Mouse (Mus musculus): ENCODE measurements around the gene Ccdc14. TPM values are rescaled to one million over a fixed set of nuclear protein-coding genes. Genes with fewer than 3 reads are reported as not detected.

Ccdc14 gene
- total and polyA plus RNA-seq, 2 experiments from 2014 or later: 1.8 to 3.4 TPM

GRCm38 (mm10) chr16:34742930-34743329 is 52.5 kb downstream of the Ccdc14 start:
- Histone ChIP-seq H3K36me3 (ENCODE audit: insufficient read depth, low read length) (no peaks in the 10 kb centered on the region), H3K27ac (no peak overlapping the region), H3K4me3 (ENCODE audit: low read length) (no peak overlapping the region), H3K9ac (replicated peaks; ENCODE audit: low read length) (no peak overlapping the region), H3K9me3 (ENCODE audit: low read length) (no peaks in the 10 kb centered on the region), H3K4me2 (ENCODE audit: low read depth, low read length) (no peak overlapping the region), H3K27me3 (ENCODE audit: insufficient read depth, low read length) (peaks cover 18% of the 10 kb centered on the region), H3K4me1 (ENCODE audit: insufficient read depth, low read length) (0 out of 2 replicates have a peak, but pooled peaks cover 6% of the 10 kb centered on the region)
- no peak for TF ChIP-seq CTCF (IDR thresholded peaks at IDR 0.05; ENCODE audit: low read depth)
- ATAC-seq: no peak
- 43% methylated on average over 2 of the region's 2 CpGs for WGBS
- DNase-seq (ENCODE audit: low spot score): no peak

- Histone ChIP-seq H3K4me2 (ENCODE audit: low read depth, low read length) (peak within 1 kb of the TSS; percentile 60), H3K27me3 (ENCODE audit: insufficient read depth, low read length) (peaks cover 18% of the 10 kb centered on the region), H3K4me3 (ENCODE audit: low read length) (peak within 1 kb of the TSS; percentile 44), H3K9ac (replicated peaks; ENCODE audit: low read length) (peak within 1 kb of the TSS; percentile 1; the same call in 1 of the 2 replicates), H3K4me1 (ENCODE audit: insufficient read depth, low read length) (0 out of 2 replicates have a peak, but pooled peaks cover 8% of the 10 kb centered on the region), H3K27ac (no peak within 1 kb of the TSS), H3K9me3 (ENCODE audit: low read length) (no peaks in the 10 kb centered on the region), H3K36me3 (ENCODE audit: insufficient read depth, low read length) (no peaks in the 10 kb centered on the region)
- TF ChIP-seq CTCF (IDR thresholded peaks at IDR 0.05; ENCODE audit: low read depth): no peak
- WGBS: 4% methylated on average over 48 of the region's 48 CpGs
- DNase-seq (ENCODE audit: low spot score) (peak; percentile 84), ATAC-seq (peak; percentile 88)
These were observed 54.7 kb downstream of the Ccdc14 start, which contains the start of gene Mylk for GRCm38 (mm10) chr16:34745065-34745585. TSS of gene Mylk (plus strand) at chr16:34745210.

- Histone ChIP-seq H3K9ac (replicated peaks; ENCODE audit: low read length) (no peak overlapping the region), H3K36me3 (ENCODE audit: insufficient read depth, low read length) (no peaks in the 10 kb centered on the region), H3K4me3 (ENCODE audit: low read length) (no peak overlapping the region), H3K9me3 (ENCODE audit: low read length) (no peaks in the 10 kb centered on the region), H3K27me3 (ENCODE audit: insufficient read depth, low read length) (peaks cover 18% of the 10 kb centered on the region), H3K27ac (no peak overlapping the region), H3K4me1 (ENCODE audit: insufficient read depth, low read length) (0 out of 2 replicates have a peak, but pooled peaks cover 8% of the 10 kb centered on the region), H3K4me2 (ENCODE audit: low read depth, low read length) (no peak overlapping the region)
- ATAC-seq (no peak), DNase-seq (ENCODE audit: low spot score) (no peak)
- 22% methylated on average over 11 of the region's 11 CpGs for WGBS
- no peak for TF ChIP-seq CTCF (IDR thresholded peaks at IDR 0.05; ENCODE audit: low read depth)
These were observed 57.8 kb downstream of the Ccdc14 start for GRCm38 (mm10) chr16:34748081-34748720.

- Histone ChIP-seq H3K4me1 (ENCODE audit: insufficient read depth, low read length) (0 out of 2 replicates have a peak, but pooled peaks cover 8% of the 10 kb centered on the region), H3K9ac (replicated peaks; ENCODE audit: low read length) (no peak overlapping the region), H3K27ac (no peak overlapping the region), H3K4me2 (ENCODE audit: low read depth, low read length) (no peak overlapping the region), H3K9me3 (ENCODE audit: low read length) (no peaks in the 10 kb centered on the region), H3K4me3 (ENCODE audit: low read length) (no peak overlapping the region), H3K36me3 (ENCODE audit: insufficient read depth, low read length) (no peaks in the 10 kb centered on the region), H3K27me3 (ENCODE audit: insufficient read depth, low read length) (peaks cover 13% of the 10 kb centered on the region)
- ATAC-seq (no peak), DNase-seq (ENCODE audit: low spot score) (no peak)
- TF ChIP-seq CTCF (IDR thresholded peaks at IDR 0.05; ENCODE audit: low read depth): no peak
- WGBS: 61% methylated on average over 4 of the region's 4 CpGs
These were observed 59.1 kb downstream of the Ccdc14 start for GRCm38 (mm10) chr16:34749536-34749935.

GRCm38 (mm10) chr16:34752026-34752425 is 61.6 kb downstream of the Ccdc14 start:
- peaks cover under 1% of the 10 kb centered on the region; the same call in 1 of the 2 replicates for H3K27me3 ChIP-seq (ENCODE audit: insufficient read depth, low read length)
- H3K36me3 ChIP-seq (ENCODE audit: insufficient read depth, low read length): no peaks in the 10 kb centered on the region
- DNase-seq (ENCODE audit: low spot score) (no peak), ATAC-seq (no peak)
- TF ChIP-seq CTCF (IDR thresholded peaks at IDR 0.05; ENCODE audit: low read depth): no peak
- H3K4me3 ChIP-seq (ENCODE audit: low read length): no peak overlapping the region
- H3K27ac ChIP-seq: no peak overlapping the region
- 0 out of 2 replicates have a peak, but pooled peaks cover 3% of the 10 kb centered on the region for H3K4me1 ChIP-seq (ENCODE audit: insufficient read depth, low read length)
- no peak overlapping the region for H3K4me2 ChIP-seq (ENCODE audit: low read depth, low read length)
- no peak overlapping the region for H3K9ac ChIP-seq (replicated peaks; ENCODE audit: low read length)
- no peaks in the 10 kb centered on the region for H3K9me3 ChIP-seq (ENCODE audit: low read length)
- 47% methylated on average over 3 of the region's 3 CpGs for WGBS

GRCm38 (mm10) chr16:34752977-34753376 is 62.6 kb downstream of the Ccdc14 start:
- Histone ChIP-seq H3K4me1 (ENCODE audit: insufficient read depth, low read length) (0 out of 2 replicates have a peak, but pooled peaks cover 3% of the 10 kb centered on the region), H3K27me3 (ENCODE audit: insufficient read depth, low read length) (no peaks in the 10 kb centered on the region), H3K9ac (replicated peaks; ENCODE audit: low read length) (no peak overlapping the region), H3K9me3 (ENCODE audit: low read length) (no peaks in the 10 kb centered on the region), H3K36me3 (ENCODE audit: insufficient read depth, low read length) (no peaks in the 10 kb centered on the region), H3K4me3 (ENCODE audit: low read length) (no peak overlapping the region), H3K4me2 (ENCODE audit: low read depth, low read length) (no peak overlapping the region), H3K27ac (no peak overlapping the region)
- TF ChIP-seq CTCF (IDR thresholded peaks at IDR 0.05; ENCODE audit: low read depth): no peak
- DNase-seq (ENCODE audit: low spot score) (no peak), ATAC-seq (no peak)
- WGBS: 92% methylated on average over 3 of the region's 3 CpGs

- ATAC-seq (no peak), DNase-seq (ENCODE audit: low spot score) (no peak)
- H3K4me2 ChIP-seq (ENCODE audit: low read depth, low read length): no peak overlapping the region
- no peaks in the 10 kb centered on the region for H3K4me1 ChIP-seq (ENCODE audit: insufficient read depth, low read length)
- H3K9ac ChIP-seq (replicated peaks; ENCODE audit: low read length): no peak overlapping the region
- no peak for TF ChIP-seq CTCF (IDR thresholded peaks at IDR 0.05; ENCODE audit: low read depth)
- no peaks in the 10 kb centered on the region for H3K9me3 ChIP-seq (ENCODE audit: low read length)
- H3K27ac ChIP-seq: no peak overlapping the region
- H3K27me3 ChIP-seq (ENCODE audit: insufficient read depth, low read length): no peaks in the 10 kb centered on the region
- WGBS: 73% methylated on average over 7 of the region's 7 CpGs
- no peaks in the 10 kb centered on the region for H3K36me3 ChIP-seq (ENCODE audit: insufficient read depth, low read length)
- H3K4me3 ChIP-seq (ENCODE audit: low read length): no peak overlapping the region
These were observed 66.6 kb downstream of the Ccdc14 start for GRCm38 (mm10) chr16:34756991-34757390.
